Mouse (Mus musculus) liver, embryonic 14.5 days (tissue): ENCODE measurements around the gene Txnrd3.

Experiments used
- CTCF ChIP-seq: IDR thresholded peaks from 2 replicates; pipeline ENCODE4 v1.5.1; 2016; ENCODE audit warnings: antibody characterized with exemption, low read depth, control low read depth
- EP300 ChIP-seq: IDR thresholded peaks from 2 replicates; pipeline ENCODE4 v1.6.1; 2016; ENCODE audit warnings: antibody characterized with exemption, low read depth

DNA sequence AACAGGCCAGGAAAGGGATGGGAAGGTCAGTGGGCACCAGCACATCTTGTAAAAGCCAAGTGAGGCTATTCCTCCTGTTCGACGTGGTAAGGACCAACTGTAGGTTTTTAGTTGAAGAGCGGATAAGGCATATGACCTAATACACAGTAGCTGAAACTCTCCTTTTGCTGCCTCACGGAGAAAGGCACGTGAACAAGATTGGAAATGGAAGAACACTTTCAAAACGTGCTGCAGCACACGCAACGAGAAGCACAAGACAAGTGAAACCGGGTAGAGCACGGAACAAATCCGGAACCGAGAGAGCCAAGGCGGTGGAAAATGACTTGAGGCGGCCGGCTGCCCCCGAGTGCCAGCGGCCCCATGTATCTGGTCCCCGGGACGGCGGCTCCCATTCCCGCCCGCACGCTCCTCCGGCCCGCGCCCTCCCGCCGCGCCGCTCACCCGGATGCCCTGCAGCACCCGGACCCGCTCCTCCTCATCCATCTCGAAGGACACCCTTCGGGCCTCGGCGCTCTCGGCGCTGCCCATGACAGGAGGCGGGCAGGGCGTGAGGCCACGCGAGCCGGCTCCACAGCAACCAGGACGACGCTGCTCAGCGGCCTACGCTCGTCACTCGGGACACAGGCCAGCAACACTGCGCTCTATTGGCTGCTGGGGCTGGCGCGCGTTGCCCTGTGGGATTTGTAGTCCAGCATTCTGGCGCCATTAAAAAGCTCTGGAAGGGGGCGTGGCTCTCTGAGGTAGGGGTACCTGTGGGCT is 48.6 kb upstream of the Txnrd3 start, which contains the start of gene Chchd6:
- TF ChIP-seq CTCF (no peak), EP300 (no peak)
